ENCODE assay signal across 9 mouse cellular contexts in genomic region chr10:77152178-77152621, GRCm38 (mm10). TPM values are rescaled to one million over a fixed set of nuclear protein-coding genes. Genes with fewer than 3 reads are reported as not detected.
DNase-seq lines count a peak whose midpoint lies in the region; ATAC-seq and TF ChIP-seq lines count a peak whose summit lies in the region.
"Had no signal": no experiment of that assay in that cellular context is flagged by ENCODE, and none has a peak within 500 bp of the region (broad histone marks: within the 10 kb centered on the region; RNA-seq: fewer than 3 reads in every experiment).

No protein-coding gene starts in this region.

- no peaks in the 10 kb centered on the region for H3K36me3 ChIP-seq in heart, postnatal 0 days (replicated peaks; ENCODE audit: control insufficient read depth, insufficient read depth, low read length)
- no peaks in the 10 kb centered on the region for H3K36me3 ChIP-seq in embryonic facial prominence, embryonic 13.5 days
- no peaks in the 10 kb centered on the region for H3K36me3 ChIP-seq in kidney, postnatal 0 days (ENCODE audit: insufficient read depth, low read length)
- no peaks in the 10 kb centered on the region for H3K36me3 ChIP-seq in neural tube, embryonic 11.5 days (ENCODE audit: control insufficient read depth, insufficient read depth, low read length)

- H3K27me3 ChIP-seq in heart, postnatal 0 days (ENCODE audit: control insufficient read depth, insufficient read depth, low read length), result no peaks in the 10 kb centered on the region
- no peaks in the 10 kb centered on the region for H3K27me3 ChIP-seq in embryonic facial prominence, embryonic 13.5 days
- no peaks in the 10 kb centered on the region for H3K27me3 ChIP-seq in kidney, postnatal 0 days (ENCODE audit: insufficient read depth, low read length)
- H3K27me3 ChIP-seq in neural tube, embryonic 11.5 days (ENCODE audit: control insufficient read depth, insufficient read depth, low read length), result no peaks in the 10 kb centered on the region

- DNase-seq in heart, postnatal 0 days (ENCODE audit: low spot score), result no peak
- DNase-seq in heart, postnatal 36 days, result no peak
- DNase-seq in kidney, postnatal 0 days (ENCODE audit: low spot score), result peak; percentile 83
- DNase-seq in neural tube, embryonic 11.5 days (ENCODE audit: low spot score), result peak; percentile 79
- no peak for DNase-seq in left cerebral cortex, adult 2 months (ENCODE audit: extremely low spot score in 1 of 2, low spot score in 2 of 2)
- DNase-seq in urinary bladder, adult 18-20 months (ENCODE audit: low spot score in 2 of 2), result no peak
- DNase-seq in urinary bladder, postnatal 4 days (ENCODE audit: low spot score in 2 of 2), result no peak

- no peak for TF ChIP-seq CTCF in heart, postnatal 0 days (IDR thresholded peaks at IDR 0.05; ENCODE audit: low read depth)
- no peak for TF ChIP-seq CTCF in kidney, postnatal 0 days (IDR thresholded peaks at IDR 0.05; ENCODE audit: low read depth)
- TF ChIP-seq CTCF in left cerebral cortex, adult 2 months (IDR thresholded peaks at IDR 0.05), result no peak

- no peak for TF ChIP-seq EP300 in heart, postnatal 0 days (IDR thresholded peaks at IDR 0.05; ENCODE audit: low read depth)

- ATAC-seq in heart, postnatal 0 days (ENCODE audit: insufficient read depth, low read depth), result peak; percentile 48
- ATAC-seq in embryonic facial prominence, embryonic 13.5 days (ENCODE audit: insufficient number of reproducible peaks, insufficient read depth, low FRiP score, low TSS enrichment, low read depth), result no peak
- ATAC-seq in kidney, postnatal 0 days (replicated peaks; ENCODE audit: low FRiP score, low read depth), result peak; percentile 87
- peak; percentile 76 for ATAC-seq in neural tube, embryonic 11.5 days (ENCODE audit: insufficient read depth, low FRiP score, low TSS enrichment)

- WGBS in heart, postnatal 0 days, result 49% methylated on average over 2 of the region's 2 CpGs
- 19% methylated on average over 2 of the region's 2 CpGs for WGBS in embryonic facial prominence, embryonic 13.5 days
- WGBS in kidney, postnatal 0 days, result 10% methylated on average over 2 of the region's 2 CpGs
- WGBS in neural tube, embryonic 11.5 days, result 6% methylated on average over 2 of the region's 2 CpGs

- intact Hi-C loops in heart, postnatal 36 days (cut with DNase I), result no loop called here
- intact Hi-C loops in left cerebral cortex, adult 2 months (cut with DNase I), result no loop called here

- H3K4me2 ChIP-seq in heart, postnatal 0 days (ENCODE audit: low read depth, low read length), result no peak overlapping the region
- H3K4me2 ChIP-seq in embryonic facial prominence, embryonic 13.5 days, result no peak overlapping the region
- no peak overlapping the region for H3K4me2 ChIP-seq in kidney, postnatal 0 days (ENCODE audit: low read length)
- no peak overlapping the region for H3K4me2 ChIP-seq in neural tube, embryonic 11.5 days (ENCODE audit: low read depth)

- no peak overlapping the region for H3K9ac ChIP-seq in heart, postnatal 0 days (replicated peaks; ENCODE audit: low read depth, low read length)
- peak overlapping the region; percentile 33; the same call in 1 of the 2 replicates for H3K9ac ChIP-seq in embryonic facial prominence, embryonic 13.5 days
- no peak overlapping the region for H3K9ac ChIP-seq in kidney, postnatal 0 days (ENCODE audit: low read depth, low read length)
- H3K9ac ChIP-seq in neural tube, embryonic 11.5 days (ENCODE audit: low read length), result no peak overlapping the region
- H3K9ac ChIP-seq: liver, embryonic 14.5 days had no signal

- H3K9me3 ChIP-seq in heart, postnatal 0 days (replicated peaks; ENCODE audit: control insufficient read depth, low read length), result no peaks in the 10 kb centered on the region
- H3K9me3 ChIP-seq in embryonic facial prominence, embryonic 13.5 days, result no peaks in the 10 kb centered on the region
- H3K9me3 ChIP-seq in kidney, postnatal 0 days (replicated peaks; ENCODE audit: low read length), result no peaks in the 10 kb centered on the region
- H3K9me3 ChIP-seq in neural tube, embryonic 11.5 days (ENCODE audit: control insufficient read depth, low read length), result no peaks in the 10 kb centered on the region

- H3K27ac ChIP-seq in heart, postnatal 0 days (ENCODE audit: low read depth), result no peak overlapping the region
- H3K27ac ChIP-seq in embryonic facial prominence, embryonic 13.5 days, result no peak overlapping the region
- peak overlapping the region; percentile 91 for H3K27ac ChIP-seq in kidney, postnatal 0 days
- H3K27ac ChIP-seq in neural tube, embryonic 11.5 days (ENCODE audit: low read depth, low read length), result no peak overlapping the region
- no peak overlapping the region for H3K27ac ChIP-seq in left cerebral cortex, adult 2 months
- H3K27ac ChIP-seq: liver, embryonic 14.5 days had no signal

- H3K4me1 ChIP-seq in heart, postnatal 0 days (ENCODE audit: control insufficient read depth, insufficient read depth), result peaks cover 37% of the 10 kb centered on the region
- H3K4me1 ChIP-seq in embryonic facial prominence, embryonic 13.5 days, result peaks cover 27% of the 10 kb centered on the region
- H3K4me1 ChIP-seq in kidney, postnatal 0 days (replicated peaks; ENCODE audit: insufficient read depth, low read length), result peaks cover 39% of the 10 kb centered on the region
- peaks cover 40% of the 10 kb centered on the region for H3K4me1 ChIP-seq in neural tube, embryonic 11.5 days (ENCODE audit: control insufficient read depth, insufficient read depth, low read length)

- no peak overlapping the region for H3K4me3 ChIP-seq in heart, postnatal 0 days (ENCODE audit: low read depth, low read length)
- no peak overlapping the region for H3K4me3 ChIP-seq in embryonic facial prominence, embryonic 13.5 days
- H3K4me3 ChIP-seq in kidney, postnatal 0 days (replicated peaks; ENCODE audit: low read depth, low read length), result no peak overlapping the region
- H3K4me3 ChIP-seq in neural tube, embryonic 11.5 days (ENCODE audit: low read depth, low read length), result no peak overlapping the region
- H3K4me3 ChIP-seq in left cerebral cortex, adult 2 months, result no peak overlapping the region

RNA-seq across cellular contexts. Expression of gene Col18a1, which starts 14.1 kb away (rescaled TPM):
- total RNA-seq in heart, postnatal 0 days (2014; rRNA removed; ENCODE audit: low replicate concordance), result 130 and 133 TPM in 2 replicates
- polyA plus RNA-seq in heart, postnatal 0 days (2015; fragmentation: Nextera tagmentation; extraction: Ambion mirVana), result 40.6 and 47.3 TPM in 2 replicates
- total RNA-seq in heart, postnatal 36 days (2021), result 10 to 100 TPM; 11.4 to 12.0 TPM
- polyA plus RNA-seq in embryonic facial prominence, embryonic 13.5 days (2015; fragmentation: Nextera tagmentation; extraction: Ambion mirVana), result 83.9 and 86.3 TPM in 2 replicates
- polyA plus RNA-seq in kidney, postnatal 0 days (2015; fragmentation: Nextera tagmentation; extraction: Ambion mirVana), result 178 and 197 TPM in 2 replicates
- polyA plus RNA-seq in neural tube, embryonic 11.5 days (2014; fragmentation: Nextera tagmentation; extraction: Ambion mirVana), result 80.1 and 83.2 TPM in 2 replicates
- 1 to 10 TPM; 3.6 to 3.8 TPM for total RNA-seq in left cerebral cortex, adult 2 months (2021)

Comparison
In these comparisons a context has a peak if more than half of its experiments do, and no peak if none do; other contexts are left out.
1. DNase-seq: peak in kidney, postnatal 0 days (single experiment) and neural tube, embryonic 11.5 days (single experiment); none in heart, postnatal 0 days (single experiment), heart, postnatal 36 days (0 of 2), left cerebral cortex, adult 2 months (0 of 2), urinary bladder, adult 18-20 months (0 of 2) and urinary bladder, postnatal 4 days (0 of 2).